Mouse (Mus musculus): ENCODE measurements around the gene Slf2. TPM values are rescaled to one million over a fixed set of nuclear protein-coding genes. Genes with fewer than 3 reads are reported as not detected.

The Slf2 gene
- total RNA-seq (2014; rRNA removed) = 15.1 and 19.3 TPM in 2 replicates
- 4.9 and 7.9 TPM in 2 replicates for polyA plus RNA-seq (2012; rRNA removed)

GRCm38 (mm10) chr19:44930744-44931453, at the start of gene Slf2:
TSS of gene Slf2 (plus strand) at chr19:44931151.
- Histone ChIP-seq H3K4me1 (ENCODE audit: control insufficient read depth, insufficient read depth, low read length) (peaks cover 4% of the 10 kb centered on the region; the same call in 1 of the 2 replicates), H3K36me3 (ENCODE audit: control insufficient read depth, insufficient read depth, low read length) (peaks cover 7% of the 10 kb centered on the region), H3K79me2 (ENCODE audit: control insufficient read depth, insufficient read depth, low read length) (peaks cover 4% of the 10 kb centered on the region; the same call in 1 of the 2 replicates), H3K27me3 (ENCODE audit: control insufficient read depth, insufficient read depth, low read length) (no peaks in the 10 kb centered on the region), H3K27ac (replicated peaks; ENCODE audit: insufficient read depth, low read depth, low read length) (peak within 1 kb of the TSS; percentile 71), H3K9ac (ENCODE audit: low read depth, low read length) (peak within 1 kb of the TSS; percentile 84), H3K4me3 (ENCODE audit: insufficient read depth, low read depth, low read length) (peak within 1 kb of the TSS; percentile 86)
- peak; percentile 70 for TF ChIP-seq POLR2A (IDR thresholded peaks at IDR 0.05; ENCODE audit: extremely low read depth, insufficient read depth, low read length)
- TF ChIP-seq CTCF (IDR thresholded peaks at IDR 0.05; ENCODE audit: low read depth, low read length) = no peak
- WGBS = under 1% methylated on average over 55 of the region's 55 CpGs
- DNase-seq (ENCODE audit: extremely low read depth, low read depth, low spot score) = peak; percentile 89

- Histone ChIP-seq H3K79me2 (ENCODE audit: control insufficient read depth, insufficient read depth, low read length) (no peaks in the 10 kb centered on the region), H3K4me3 (ENCODE audit: insufficient read depth, low read depth, low read length) (peak overlapping the region; percentile 15; the same call in 1 of the 2 replicates), H3K27me3 (ENCODE audit: control insufficient read depth, insufficient read depth, low read length) (peaks cover 11% of the 10 kb centered on the region), H3K27ac (replicated peaks; ENCODE audit: insufficient read depth, low read depth, low read length) (no peak overlapping the region), H3K9ac (ENCODE audit: low read depth, low read length) (no peak overlapping the region), H3K36me3 (ENCODE audit: control insufficient read depth, insufficient read depth, low read length) (no peaks in the 10 kb centered on the region), H3K4me1 (ENCODE audit: control insufficient read depth, insufficient read depth, low read length) (peaks cover 5% of the 10 kb centered on the region; the same call in 1 of the 2 replicates)
- 7% methylated on average over 31 of the region's 31 CpGs for WGBS
- DNase-seq (ENCODE audit: extremely low read depth, low read depth, low spot score) = no peak
- no peak for TF ChIP-seq CTCF (IDR thresholded peaks at IDR 0.05; ENCODE audit: low read depth, low read length)
- no peak for TF ChIP-seq POLR2A (IDR thresholded peaks at IDR 0.05; ENCODE audit: extremely low read depth, insufficient read depth, low read length)
Observed at GRCm38 (mm10) chr19:44882552-44883024, 48.4 kb upstream of the Slf2 start.

DNA sequence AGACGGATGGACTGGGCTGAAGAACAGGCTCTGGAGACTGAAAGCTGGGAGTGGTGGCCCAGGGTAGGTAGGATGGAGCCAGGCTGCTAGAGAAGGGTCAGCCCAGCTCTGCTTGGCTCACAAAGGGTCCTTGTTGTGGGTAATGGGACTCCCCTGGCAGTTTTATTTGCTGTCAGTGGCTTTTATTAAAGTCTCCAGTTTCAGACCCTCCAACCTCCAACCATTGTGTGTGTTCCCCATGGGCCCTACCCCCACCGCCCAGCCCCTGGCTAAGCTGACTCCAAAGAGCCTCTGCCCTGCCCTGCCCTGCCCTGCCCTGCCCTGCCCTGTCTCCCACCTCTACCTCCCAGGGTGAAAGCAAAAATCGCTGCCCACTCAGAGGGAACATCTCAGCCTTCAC, 46.6 kb upstream of the Slf2 start:
- no peak overlapping the region for H3K4me3 ChIP-seq (ENCODE audit: insufficient read depth, low read depth, low read length)
- TF ChIP-seq POLR2A (IDR thresholded peaks at IDR 0.05; ENCODE audit: extremely low read depth, insufficient read depth, low read length) (no peak), CTCF (IDR thresholded peaks at IDR 0.05; ENCODE audit: low read depth, low read length) (no peak)
- DNase-seq (ENCODE audit: extremely low read depth, low read depth, low spot score) = no peak
- no peaks in the 10 kb centered on the region for H3K36me3 ChIP-seq (ENCODE audit: control insufficient read depth, insufficient read depth, low read length)
- peaks cover 5% of the 10 kb centered on the region; the same call in 1 of the 2 replicates for H3K4me1 ChIP-seq (ENCODE audit: control insufficient read depth, insufficient read depth, low read length)
- no peak overlapping the region for H3K27ac ChIP-seq (replicated peaks; ENCODE audit: insufficient read depth, low read depth, low read length)
- no peak overlapping the region for H3K9ac ChIP-seq (ENCODE audit: low read depth, low read length)
- WGBS = 63% methylated on average over 3 of the region's 3 CpGs
- H3K79me2 ChIP-seq (ENCODE audit: control insufficient read depth, insufficient read depth, low read length) = no peaks in the 10 kb centered on the region
- peaks cover 11% of the 10 kb centered on the region for H3K27me3 ChIP-seq (ENCODE audit: control insufficient read depth, insufficient read depth, low read length)

- TF ChIP-seq CTCF (IDR thresholded peaks at IDR 0.05; ENCODE audit: low read depth, low read length) (no peak), POLR2A (IDR thresholded peaks at IDR 0.05; ENCODE audit: extremely low read depth, insufficient read depth, low read length) (no peak)
- 45% methylated on average over 3 of the region's 3 CpGs for WGBS
- peaks cover 12% of the 10 kb centered on the region for H3K27me3 ChIP-seq (ENCODE audit: control insufficient read depth, insufficient read depth, low read length)
Observed at GRCm38 (mm10) chr19:44886475-44886874, 44.5 kb upstream of the Slf2 start.

GRCm38 (mm10) chr19:44887679-44888235, 43.2 kb upstream of the Slf2 start:
- H3K36me3 ChIP-seq (ENCODE audit: control insufficient read depth, insufficient read depth, low read length) = no peaks in the 10 kb centered on the region
- H3K4me1 ChIP-seq (ENCODE audit: control insufficient read depth, insufficient read depth, low read length) = no peaks in the 10 kb centered on the region
- 23% methylated on average over 7 of the region's 7 CpGs for WGBS
- H3K79me2 ChIP-seq (ENCODE audit: control insufficient read depth, insufficient read depth, low read length) = no peaks in the 10 kb centered on the region
- H3K9ac ChIP-seq (ENCODE audit: low read depth, low read length) = no peak overlapping the region
- H3K27ac ChIP-seq (replicated peaks; ENCODE audit: insufficient read depth, low read depth, low read length) = no peak overlapping the region
- no peak overlapping the region for H3K4me3 ChIP-seq (ENCODE audit: insufficient read depth, low read depth, low read length)
- TF ChIP-seq POLR2A (IDR thresholded peaks at IDR 0.05; ENCODE audit: extremely low read depth, insufficient read depth, low read length) = no peak
- TF ChIP-seq CTCF (IDR thresholded peaks at IDR 0.05; ENCODE audit: low read depth, low read length) = peak; percentile 92
- H3K27me3 ChIP-seq (ENCODE audit: control insufficient read depth, insufficient read depth, low read length) = peaks cover 7% of the 10 kb centered on the region; the same call in 1 of the 2 replicates
- no peak for DNase-seq (ENCODE audit: extremely low read depth, low read depth, low spot score)

More at GRCm38 (mm10) chr19:44886475-44886874, 44.5 kb upstream of the Slf2 start:
- H3K36me3 ChIP-seq (ENCODE audit: control insufficient read depth, insufficient read depth, low read length) = no peaks in the 10 kb centered on the region
- no peak overlapping the region for H3K9ac ChIP-seq (ENCODE audit: low read depth, low read length)
- DNase-seq (ENCODE audit: extremely low read depth, low read depth, low spot score) = no peak
- no peaks in the 10 kb centered on the region for H3K79me2 ChIP-seq (ENCODE audit: control insufficient read depth, insufficient read depth, low read length)
- no peak overlapping the region for H3K27ac ChIP-seq (replicated peaks; ENCODE audit: insufficient read depth, low read depth, low read length)
- peaks cover 3% of the 10 kb centered on the region; the same call in 1 of the 2 replicates for H3K4me1 ChIP-seq (ENCODE audit: control insufficient read depth, insufficient read depth, low read length)
- no peak overlapping the region for H3K4me3 ChIP-seq (ENCODE audit: insufficient read depth, low read depth, low read length)
